Mouse (Mus musculus): Measurements from ENCODE around the gene Gm13696.
"Not testable (repeated sequence)": the region's sequence is repeated elsewhere in the genome, so short reads cannot be mapped to it uniquely, and the experiment has no call there.

GRCm38 (mm10) chr2:83978633-83979032, 5.7 kb downstream of the Gm13696 start, which contains the start of gene Gm13694:
- TF ChIP-seq CTCF, EP300 (IDR thresholded peaks at IDR 0.05; ENCODE audit: low read depth): not testable (repeated sequence)

All from heart, postnatal 0 days (tissue).